Mouse (Mus musculus) yolk sac, embryonic 10.5 days (tissue): ENCODE measurements around the gene Tprn.

Source experiments
- DNase-seq: peaks from one replicate; pipeline ENCODE4 v3.0.0-alpha.2; 2017; ENCODE audit warnings: low spot score

Gene Tprn

DNA sequence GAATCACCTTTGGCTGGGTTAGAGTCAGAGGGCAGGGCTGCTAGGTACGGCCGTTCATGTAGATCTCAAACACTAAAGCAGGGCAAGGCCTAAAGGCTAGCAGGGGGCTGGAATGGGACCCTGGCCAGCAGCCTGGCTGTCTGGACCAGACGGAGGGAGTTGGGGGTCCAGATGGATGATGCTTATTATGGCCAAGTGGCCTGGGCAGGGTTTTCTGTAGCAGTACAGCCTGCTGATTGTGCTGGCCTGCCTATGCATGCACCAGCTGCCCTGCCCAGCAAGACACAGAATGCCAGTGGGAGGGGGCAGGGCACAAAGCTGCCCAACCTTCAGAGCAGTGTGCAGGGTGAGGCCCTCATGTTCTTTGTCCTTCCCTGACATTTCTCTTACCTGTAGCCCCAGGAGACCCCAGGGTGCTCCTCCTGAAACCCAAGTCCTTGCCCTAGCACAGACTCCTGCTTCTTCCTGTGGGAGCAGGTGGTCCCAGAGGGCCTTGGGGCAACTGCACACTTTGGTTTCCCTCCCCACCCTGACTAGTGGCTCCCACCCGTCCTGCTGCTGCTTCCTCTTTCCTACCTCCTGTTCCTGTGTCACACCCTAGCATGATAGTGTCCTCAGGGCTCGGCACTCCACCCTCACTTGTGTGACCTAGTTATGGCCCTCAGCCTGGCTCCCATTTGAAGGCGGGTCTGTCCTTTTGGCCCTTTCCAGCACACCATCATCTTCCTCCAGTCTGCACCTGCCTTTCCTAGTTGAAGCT is 3.7 kb downstream of the Tprn start:
- DNase-seq = no peak

DNA sequence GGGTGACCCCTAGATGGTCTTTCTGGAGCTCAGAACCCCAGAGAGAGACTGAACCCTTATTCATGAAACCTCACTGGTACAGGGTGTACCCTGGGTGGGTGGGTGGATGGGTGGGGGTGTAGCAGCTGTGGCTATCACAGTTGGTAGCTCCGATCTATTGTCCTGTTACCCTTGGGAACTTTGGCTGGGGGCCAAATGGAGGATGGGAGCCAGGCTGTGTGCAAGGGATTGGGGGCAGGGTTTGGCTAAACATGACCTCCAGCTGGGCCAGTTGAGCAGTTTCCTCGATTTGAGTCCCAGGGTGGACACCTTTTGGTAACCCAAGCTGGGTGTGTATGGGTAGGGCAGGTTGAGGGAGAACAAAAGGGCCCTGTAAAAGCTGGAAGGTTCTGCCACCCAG is 4.3 kb downstream of the Tprn start:
- no peak for DNase-seq

DNA sequence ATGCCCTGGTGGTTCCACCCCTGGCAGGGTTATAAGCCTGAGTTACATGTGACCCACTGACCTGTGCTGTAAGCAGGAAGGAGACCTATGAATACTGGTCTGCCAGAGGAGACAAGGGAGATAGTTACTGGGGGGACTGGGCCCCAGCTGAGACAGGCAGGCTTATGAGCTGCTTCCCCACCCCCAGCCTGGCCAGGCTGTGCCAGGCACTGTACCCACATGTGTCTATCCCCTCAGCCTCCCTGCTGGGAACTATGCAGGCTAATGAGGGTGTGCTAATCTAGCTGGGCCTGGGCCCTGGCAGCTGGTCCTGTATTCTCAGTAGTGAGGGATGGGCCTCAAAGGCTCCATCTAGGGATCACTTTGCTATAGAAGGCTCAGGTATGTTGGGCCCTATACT is 4.8 kb downstream of the Tprn start:
- DNase-seq = no peak

DNA sequence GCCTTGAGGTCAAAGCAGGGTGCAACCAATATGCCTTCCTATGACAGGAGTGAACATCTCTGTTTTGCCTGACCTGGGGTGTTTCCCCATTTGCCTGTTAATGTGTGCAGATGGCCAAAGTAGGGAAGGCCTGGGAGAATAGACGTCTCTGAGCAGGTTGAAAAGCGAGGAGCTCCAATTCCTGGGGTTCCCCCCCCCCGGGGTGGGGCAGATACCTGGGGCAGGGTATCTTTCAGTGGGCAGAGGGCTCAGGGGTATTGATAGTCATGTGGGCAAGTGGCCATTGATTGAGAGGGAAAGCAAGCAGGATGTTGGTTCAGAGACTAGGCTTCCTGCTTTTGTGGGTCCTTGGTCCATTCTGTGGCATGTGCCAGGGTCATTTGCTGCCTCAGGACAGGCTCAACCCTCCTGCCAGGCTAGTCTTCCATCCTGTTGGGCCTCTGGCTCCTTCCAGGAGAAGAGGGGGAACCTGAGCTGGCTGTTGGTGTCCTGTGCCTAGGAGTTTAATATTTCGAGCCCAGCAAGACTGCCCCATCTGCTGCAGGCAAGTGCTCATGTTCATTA is 5.4 kb downstream of the Tprn start:
- DNase-seq = no peak

- peak; percentile 97 for DNase-seq
Observed at GRCm38 (mm10) chr2:25271827-25272511, 9.6 kb downstream of the Tprn start, which contains the start of the genes Ssna1 and Anapc2. Gene Ssna1, minus strand, starts transcription at chr2:25272438. Gene Anapc2, plus strand, starts transcription at chr2:25272478.

DNA sequence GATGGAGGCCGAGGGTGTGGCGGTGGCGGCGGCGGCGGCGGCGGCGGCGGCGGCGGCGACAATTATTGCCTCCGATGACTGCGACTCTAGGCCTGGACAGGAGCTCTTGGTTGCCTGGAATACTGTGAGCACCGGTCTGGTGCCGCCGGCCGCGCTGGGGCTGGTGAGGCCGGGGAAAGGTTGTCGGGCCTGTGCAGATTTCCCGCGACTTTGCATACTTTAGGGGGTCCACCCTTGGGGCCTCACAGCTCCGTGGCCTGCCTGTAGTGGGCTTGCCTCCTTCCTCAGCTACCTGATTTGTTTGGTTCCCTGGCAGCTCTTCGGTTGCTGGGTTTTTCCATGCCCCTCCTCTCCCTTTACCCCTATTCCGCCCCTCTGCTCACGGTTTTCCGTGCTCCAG is 10.1 kb downstream of the Tprn start:
- no peak for DNase-seq

DNA sequence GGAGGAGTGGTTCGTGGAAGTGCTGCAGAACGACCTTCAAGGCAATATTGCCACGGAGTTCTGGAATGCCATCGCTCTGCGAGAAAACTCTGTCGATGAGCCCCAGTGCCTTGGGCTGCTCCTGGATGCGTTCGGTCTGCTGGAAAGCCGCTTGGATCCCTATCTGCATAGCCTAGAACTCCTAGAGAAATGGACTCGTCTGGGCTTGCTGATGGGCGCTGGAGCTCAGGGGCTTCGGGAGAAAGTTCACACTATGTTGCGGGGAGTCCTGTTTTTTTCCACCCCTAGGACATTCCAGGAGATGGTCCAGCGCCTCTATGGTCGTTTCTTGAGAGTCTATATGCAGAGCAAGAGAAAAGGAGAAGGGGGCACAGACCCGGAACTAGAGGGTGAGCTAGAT is 10.6 kb downstream of the Tprn start:
- DNase-seq = no peak

DNA sequence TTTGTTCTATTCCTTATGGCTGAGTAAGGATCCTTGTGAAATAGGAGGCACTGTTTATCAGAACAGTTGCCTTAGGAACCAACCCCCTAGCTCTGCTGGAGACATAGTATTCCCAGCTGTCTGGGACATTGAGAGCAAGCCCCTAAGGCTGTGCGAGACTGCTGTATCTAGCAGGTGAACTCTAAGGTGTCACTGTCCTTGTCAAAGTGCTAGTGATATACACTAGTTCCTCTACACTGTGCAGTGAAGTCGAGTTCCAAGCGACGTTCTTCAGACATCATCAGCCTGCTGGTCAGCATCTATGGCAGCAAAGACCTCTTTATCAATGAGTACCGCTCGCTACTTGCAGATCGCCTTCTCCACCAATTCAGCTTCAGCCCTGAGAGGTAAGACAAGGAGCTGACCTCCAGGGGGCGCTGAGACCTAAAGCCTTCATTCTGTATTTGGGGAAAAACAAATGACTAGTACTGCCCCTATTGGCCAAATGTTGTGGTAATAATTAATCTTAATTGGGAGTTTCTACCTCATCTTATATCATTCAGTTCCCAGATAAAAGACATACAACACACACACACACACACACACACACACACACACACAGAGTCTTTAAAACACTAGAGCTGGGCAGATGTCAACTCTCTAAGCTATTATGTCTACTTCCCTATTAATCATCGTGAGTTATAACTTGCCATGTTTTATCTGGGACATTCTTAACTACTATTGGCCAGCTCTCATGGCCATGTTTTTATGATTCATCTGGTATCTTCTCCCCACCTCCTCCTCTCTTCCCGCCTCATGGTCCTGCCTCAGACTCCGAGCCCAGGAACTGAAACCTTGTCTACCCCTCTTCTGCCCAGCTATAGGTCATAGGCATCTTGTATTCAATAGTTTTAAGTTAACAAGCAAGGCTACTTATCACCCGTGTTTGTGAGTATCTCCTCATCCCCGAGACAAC is 16.8 kb downstream of the Tprn start:
- no peak for DNase-seq

DNA sequence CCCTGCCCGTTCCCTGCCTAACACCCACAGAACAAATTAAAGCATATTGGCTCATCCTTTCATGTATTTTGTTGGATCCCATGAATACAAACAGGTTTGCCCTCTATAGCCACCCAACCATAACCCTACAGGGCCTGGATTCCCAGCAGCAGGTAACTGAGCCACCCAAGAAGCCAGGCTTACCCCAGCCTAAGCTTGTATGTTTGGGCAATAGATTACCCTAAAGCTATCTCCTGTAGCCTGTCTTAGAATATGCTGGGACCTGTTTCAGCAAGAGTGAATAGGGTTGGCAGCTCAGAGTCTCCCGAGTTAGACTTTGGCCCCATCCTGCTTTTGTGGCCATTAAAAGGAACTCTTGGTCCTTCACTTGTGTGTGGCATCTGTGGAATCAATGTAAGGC is 23.1 kb downstream of the Tprn start:
- DNase-seq = no peak

DNA sequence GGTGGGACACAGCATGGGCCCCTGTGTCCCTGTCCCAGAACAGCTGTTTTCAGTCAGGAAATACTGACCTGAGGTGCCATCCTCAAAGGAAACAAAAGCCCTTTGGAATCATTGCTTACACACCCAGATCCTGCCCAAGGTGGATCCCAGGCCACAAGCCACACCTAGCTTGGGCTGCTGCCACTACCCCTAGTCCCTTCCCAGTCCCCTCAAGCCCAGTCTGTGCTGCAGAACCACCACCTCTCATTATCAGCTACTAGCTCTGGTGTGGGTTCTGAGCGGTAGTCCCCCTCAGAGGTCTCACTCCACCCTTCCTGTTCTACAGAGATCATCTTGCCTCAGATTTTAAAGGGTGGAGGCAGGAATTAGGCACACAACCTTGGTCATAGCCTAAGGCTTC is 23.9 kb downstream of the Tprn start:
- no peak for DNase-seq

- no peak for DNase-seq
Observed at GRCm38 (mm10) chr2:25286837-25287636, 24.6 kb downstream of the Tprn start.

GRCm38 (mm10) chr2:25287927-25288649 is 25.7 kb downstream of the Tprn start, which contains the start of gene Tmem210:
Gene Tmem210, plus strand, starts transcription at chr2:25288145.
- DNase-seq = no peak

GRCm38 (mm10) chr2:25288734-25289345 is 26.4 kb downstream of the Tprn start:
- DNase-seq = no peak

DNA sequence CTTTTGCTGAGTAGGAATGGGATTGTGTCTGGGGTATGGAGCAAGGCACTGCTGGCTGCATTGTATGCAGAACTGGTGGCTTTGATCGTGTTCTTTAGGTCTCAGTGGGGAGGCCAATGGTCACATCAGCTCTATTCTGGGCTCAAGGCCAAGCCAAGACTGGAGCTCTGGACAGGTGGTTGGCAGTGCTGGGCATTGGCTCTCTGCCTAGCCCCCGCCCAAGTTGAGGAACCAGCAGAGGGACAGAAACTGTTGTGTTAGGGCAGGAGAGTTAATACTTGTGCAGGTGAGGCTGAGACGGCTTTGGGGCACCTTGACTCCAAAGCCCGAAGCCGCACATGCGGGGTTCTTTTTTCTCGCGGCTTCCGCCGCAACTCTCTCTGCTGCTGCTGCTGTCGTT is 27.2 kb downstream of the Tprn start, which contains the start of gene Lrrc26:
TSS of gene Lrrc26 (plus strand) at position 265 of the 400 bp plus-strand sequence.
- DNase-seq = no peak

DNA sequence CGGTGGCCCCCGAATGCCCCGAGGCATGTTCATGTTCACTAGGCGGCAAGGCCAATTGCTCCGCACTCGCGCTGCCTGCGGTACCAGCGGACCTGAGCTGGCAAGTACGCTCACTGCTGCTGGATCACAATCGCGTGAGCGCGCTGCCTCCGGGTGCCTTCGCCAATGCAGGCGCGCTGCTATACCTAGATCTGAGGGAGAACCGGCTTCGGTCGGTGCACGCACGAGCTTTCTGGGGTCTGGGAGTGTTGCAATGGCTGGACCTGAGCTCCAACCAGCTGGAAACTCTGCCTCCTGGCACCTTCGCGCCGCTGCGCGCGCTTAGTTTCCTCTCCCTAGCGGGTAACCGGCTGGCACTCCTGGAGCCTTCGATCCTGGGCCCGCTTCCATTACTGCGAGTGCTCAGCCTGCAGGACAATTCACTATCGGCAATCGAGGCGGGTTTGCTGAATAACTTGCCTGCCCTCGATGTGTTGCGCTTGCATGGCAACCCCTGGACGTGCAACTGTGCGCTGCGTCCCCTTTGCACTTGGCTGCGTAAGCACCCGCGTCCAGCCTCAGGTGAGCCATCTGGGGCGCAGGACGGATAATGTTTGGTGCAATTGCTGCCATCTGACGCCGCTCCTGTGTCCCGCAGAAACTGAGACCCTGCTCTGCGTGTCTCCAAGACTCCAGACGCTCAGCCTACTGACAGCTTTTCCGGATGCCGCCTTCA is 27.8 kb downstream of the Tprn start:
- no peak for DNase-seq

DNA sequence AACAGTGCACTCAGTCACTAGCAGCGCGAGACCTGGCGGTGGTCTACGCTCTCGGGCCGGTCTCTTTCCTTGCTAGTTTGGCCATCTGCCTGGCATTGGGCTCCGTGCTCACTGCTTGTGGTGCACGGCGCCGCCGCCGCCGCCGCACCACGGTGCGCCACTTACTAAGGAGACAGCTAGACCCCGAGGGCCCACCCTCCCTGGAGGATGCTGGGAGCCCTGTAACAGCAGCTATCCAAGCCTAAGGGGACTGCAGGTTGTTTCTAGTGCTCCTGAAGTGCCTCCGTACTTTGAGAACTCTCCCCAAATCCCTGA is 28.4 kb downstream of the Tprn start:
- no peak for DNase-seq

DNA sequence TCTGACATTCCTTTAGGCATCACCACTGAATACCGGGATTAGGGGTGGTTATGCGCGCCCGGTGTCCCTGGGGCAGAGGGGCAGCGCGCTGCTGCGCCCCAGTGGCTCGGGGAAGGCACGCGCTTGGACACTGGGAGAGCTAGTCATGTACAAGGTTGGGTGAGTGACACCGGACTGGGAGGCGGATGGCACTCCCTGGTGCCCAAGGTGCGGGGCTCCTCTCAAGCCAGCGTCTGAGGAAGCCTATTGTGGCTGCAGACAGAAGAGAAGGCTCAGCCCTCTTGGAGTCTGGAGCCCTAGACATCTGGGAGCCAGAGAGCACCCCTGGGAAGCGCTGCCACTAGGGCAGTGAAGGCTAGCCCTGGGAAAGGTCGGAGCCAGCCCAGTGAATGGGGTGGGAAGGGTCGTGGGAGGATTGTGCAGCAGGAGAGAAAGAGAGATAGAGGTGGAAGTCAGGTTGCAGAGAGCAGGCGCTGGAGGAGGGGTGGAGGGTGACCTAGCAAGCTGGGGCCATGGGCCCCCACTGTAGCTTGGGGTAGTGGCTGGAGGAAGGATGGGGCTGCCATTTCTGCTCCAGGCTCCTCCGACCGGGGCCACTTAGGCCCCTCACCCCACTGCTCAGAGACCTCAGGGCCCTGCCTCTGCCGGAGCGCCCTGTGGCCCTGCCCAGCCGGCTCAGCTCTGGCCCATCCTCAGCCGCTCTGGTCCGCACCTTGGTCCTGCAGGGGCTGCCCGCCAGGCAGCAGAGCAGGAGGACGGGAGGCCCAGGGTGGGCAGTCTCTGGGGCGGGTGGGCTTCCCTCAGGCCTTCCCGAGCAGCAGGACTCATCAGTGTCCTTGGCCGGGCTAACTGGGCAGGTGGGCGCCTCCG is 29.0 kb downstream of the Tprn start:
- DNase-seq = no peak

- no peak for DNase-seq
Observed at GRCm38 (mm10) chr2:25292054-25292544, 29.7 kb downstream of the Tprn start.
